Comparison of ENCODE assay signal across 8 mouse cellular contexts in genomic region chr1:119525004-119525444, GRCm38 (mm10). TPM values are rescaled to one million over a fixed set of nuclear protein-coding genes. Genes with fewer than 3 reads are reported as not detected.
A peak's percentile ranks its signal among the peaks of the same experiment; 100 is the strongest.
DNase-seq lines count a peak whose midpoint lies in the region; ATAC-seq and TF ChIP-seq lines count a peak whose summit lies in the region.

No protein-coding gene starts in this region.

- H3K4me2 ChIP-seq in forebrain, embryonic 15.5 days (replicated peaks) = peak overlapping the region; percentile 92
- peak overlapping the region; percentile 78 for H3K4me2 ChIP-seq in intestine, embryonic 15.5 days (replicated peaks)
- peak overlapping the region; percentile 89 for H3K4me2 ChIP-seq in liver, embryonic 14.5 days (ENCODE audit: low read depth)
- peak overlapping the region; percentile 92 for H3K4me2 ChIP-seq in stomach, postnatal 0 days (replicated peaks; ENCODE audit: low read depth)

- no peaks in the 10 kb centered on the region for H3K27me3 ChIP-seq in cerebellum, adult 2 months (ENCODE audit: control insufficient read depth, insufficient read depth, low read length)
- H3K27me3 ChIP-seq in G1E (ENCODE audit: insufficient read depth, low read length) = no peaks in the 10 kb centered on the region
- no peaks in the 10 kb centered on the region for H3K27me3 ChIP-seq in forebrain, embryonic 15.5 days
- H3K27me3 ChIP-seq in intestine, embryonic 15.5 days (replicated peaks) = no peaks in the 10 kb centered on the region
- H3K27me3 ChIP-seq in liver, embryonic 14.5 days (ENCODE audit: control insufficient read depth, insufficient read depth, low read length) = no peaks in the 10 kb centered on the region
- no peaks in the 10 kb centered on the region for H3K27me3 ChIP-seq in stomach, postnatal 0 days (ENCODE audit: control insufficient read depth, insufficient read depth, low read length)

- peak; percentile 31 to 35 for DNase-seq in cerebellum, adult 2 months
- DNase-seq in cerebellum, adult 11 months = no peak
- DNase-seq in G1E (ENCODE audit: low spot score) = peak; percentile 58
- no peak for DNase-seq in liver, embryonic 14.5 days (ENCODE audit: low read depth in 3 of 3, low spot score in 3 of 3)
- DNase-seq in stomach, postnatal 0 days (ENCODE audit: low spot score) = no peak
- DNase-seq in ovary, postnatal 36 days (ENCODE audit: low spot score) = no peak

- peak overlapping the region; percentile 69 for H3K4me3 ChIP-seq in cerebellum, adult 2 months (replicated peaks; ENCODE audit: insufficient read depth, low read depth, low read length)
- peak overlapping the region; percentile 80; the same call in 1 of the 2 replicates for H3K4me3 ChIP-seq in G1E (ENCODE audit: low read depth, low read length)
- H3K4me3 ChIP-seq in forebrain, embryonic 15.5 days = peak overlapping the region; percentile 80
- peak overlapping the region; percentile 71; the same call in 1 of the 2 replicates for H3K4me3 ChIP-seq in intestine, embryonic 15.5 days (replicated peaks)
- H3K4me3 ChIP-seq in liver, embryonic 14.5 days (ENCODE audit: insufficient read depth in 1 of 2, low read depth in 2 of 2, low read length in 2 of 2) = peak overlapping the region in 1 of 2 experiments; percentile 74; a peak in 2 of 4 replicates
- peak overlapping the region; percentile 67 for H3K4me3 ChIP-seq in stomach, postnatal 0 days (ENCODE audit: low read depth, low read length)

- ATAC-seq in G1E (ENCODE audit: extremely low read depth, insufficient number of reproducible peaks, low FRiP score, poor library complexity, severe bottlenecking) = no peak
- no peak for ATAC-seq in forebrain, embryonic 15.5 days (replicated peaks)
- ATAC-seq in intestine, embryonic 15.5 days = no peak
- no peak for ATAC-seq in liver, embryonic 14.5 days (ENCODE audit: insufficient read depth)
- ATAC-seq in stomach, postnatal 0 days (ENCODE audit: low FRiP score, low TSS enrichment) = no peak

- H3K9ac ChIP-seq in forebrain, embryonic 15.5 days (replicated peaks) = peak overlapping the region; percentile 86; the same call in 1 of the 2 replicates
- H3K9ac ChIP-seq in intestine, embryonic 15.5 days = peak overlapping the region; percentile 79; the same call in 1 of the 2 replicates
- peak overlapping the region; percentile 72 for H3K9ac ChIP-seq in liver, embryonic 14.5 days (replicated peaks)
- H3K9ac ChIP-seq in stomach, postnatal 0 days (ENCODE audit: low read length) = peak overlapping the region; percentile 79

- 9% methylated on average over 5 of the region's 5 CpGs for WGBS in cerebellum, adult 2 months
- WGBS in forebrain, embryonic 15.5 days = 2% methylated on average over 5 of the region's 5 CpGs
- WGBS in intestine, embryonic 15.5 days = 30% methylated on average over 5 of the region's 5 CpGs
- WGBS in liver, embryonic 14.5 days (ENCODE audit: insufficient replicate concordance) = 17% methylated on average over 5 of the region's 5 CpGs
- 11% methylated on average over 5 of the region's 5 CpGs for WGBS in stomach, postnatal 0 days

- no peak overlapping the region for H3K27ac ChIP-seq in cerebellum, adult 2 months (ENCODE audit: insufficient read depth, low read length)
- 0 out of 2 replicates have a peak overlapping the region, but pooled peaks have one; percentile 84 for H3K27ac ChIP-seq in forebrain, embryonic 15.5 days (replicated peaks)
- 0 out of 2 replicates have a peak overlapping the region, but pooled peaks have one; percentile 85 for H3K27ac ChIP-seq in intestine, embryonic 15.5 days
- H3K27ac ChIP-seq in liver, embryonic 14.5 days = no peak overlapping the region
- H3K27ac ChIP-seq in stomach, postnatal 0 days (replicated peaks) = no peak overlapping the region; the same call in 1 of the 2 replicates

- TF ChIP-seq POLR2A in cerebellum, adult 2 months (IDR thresholded peaks at IDR 0.05; ENCODE audit: borderline replicate concordance, insufficient read depth, low read length) = no peak

- no peak for TF ChIP-seq EP300 in liver, embryonic 14.5 days (IDR thresholded peaks at IDR 0.05; ENCODE audit: low read depth)
- no peak for TF ChIP-seq EP300 in stomach, postnatal 0 days (optimal IDR thresholded peaks at IDR 0.05)

- H3K36me3 ChIP-seq in G1E (replicated peaks) = peaks cover 71% of the 10 kb centered on the region
- peaks cover 20% of the 10 kb centered on the region for H3K36me3 ChIP-seq in forebrain, embryonic 15.5 days
- H3K36me3 ChIP-seq in intestine, embryonic 15.5 days = peaks cover 22% of the 10 kb centered on the region
- peaks cover 6% of the 10 kb centered on the region for H3K36me3 ChIP-seq in liver, embryonic 14.5 days (replicated peaks; ENCODE audit: control insufficient read depth, insufficient read depth, low read depth)
- H3K36me3 ChIP-seq in stomach, postnatal 0 days (ENCODE audit: control insufficient read depth, insufficient read depth, low read length) = no peaks in the 10 kb centered on the region

- peaks cover 19% of the 10 kb centered on the region for H3K9me3 ChIP-seq in G1E (replicated peaks)
- no peaks in the 10 kb centered on the region for H3K9me3 ChIP-seq in forebrain, embryonic 15.5 days
- H3K9me3 ChIP-seq in intestine, embryonic 15.5 days = no peaks in the 10 kb centered on the region
- no peaks in the 10 kb centered on the region for H3K9me3 ChIP-seq in liver, embryonic 14.5 days (ENCODE audit: control insufficient read depth, low read length)
- no peaks in the 10 kb centered on the region for H3K9me3 ChIP-seq in stomach, postnatal 0 days (ENCODE audit: control insufficient read depth, low read length)

- TF ChIP-seq CTCF in cerebellum, adult 2 months (IDR thresholded peaks at IDR 0.05; ENCODE audit: borderline replicate concordance, insufficient read depth, low read depth, low read length) = no peak
- no peak for TF ChIP-seq CTCF in G1E (IDR thresholded peaks at IDR 0.05; ENCODE audit: low read depth, low read length)
- no peak for TF ChIP-seq CTCF in liver, embryonic 14.5 days (IDR thresholded peaks at IDR 0.05; ENCODE audit: low read depth)
- peak; percentile 33 for TF ChIP-seq CTCF in stomach, postnatal 0 days (IDR thresholded peaks at IDR 0.05; ENCODE audit: low read depth)

- peaks cover 12% of the 10 kb centered on the region; the same call in 1 of the 2 replicates for H3K4me1 ChIP-seq in cerebellum, adult 2 months (ENCODE audit: control insufficient read depth, insufficient read depth, low read length)
- H3K4me1 ChIP-seq in G1E (ENCODE audit: insufficient read depth, low read depth, low read length) = peaks cover 58% of the 10 kb centered on the region
- H3K4me1 ChIP-seq in forebrain, embryonic 15.5 days = peaks cover 27% of the 10 kb centered on the region
- H3K4me1 ChIP-seq in intestine, embryonic 15.5 days (replicated peaks) = peaks cover 22% of the 10 kb centered on the region
- peaks cover 4 to 26% of the 10 kb centered on the region in 2 experiments for H3K4me1 ChIP-seq in liver, embryonic 14.5 days (replicated peaks; ENCODE audit: control insufficient read depth in 2 of 2, insufficient read depth in 2 of 2, low read length in 1 of 2)
- peaks cover 9% of the 10 kb centered on the region for H3K4me1 ChIP-seq in stomach, postnatal 0 days (replicated peaks; ENCODE audit: control insufficient read depth, insufficient read depth)

RNA-seq across cellular contexts. Expression of gene Tmem185b, which starts 0.9 kb away (rescaled TPM):
- 13.0 TPM in 2 replicates for polyA plus RNA-seq in cerebellum, adult 2 months (2012; rRNA removed)
- 17.5 and 27.7 TPM in 2 replicates for total RNA-seq in G1E (2014; fragmentation: Nextera tagmentation)
- 33.8 and 35.9 TPM in 2 replicates for total RNA-seq in G1E (2017)
- polyA plus RNA-seq in G1E (2012) = 58.0 and 72.1 TPM in 2 replicates
- polyA plus RNA-seq in forebrain, embryonic 15.5 days (2015; fragmentation: Nextera tagmentation; extraction: Ambion mirVana) = 18.8 and 21.3 TPM in 2 replicates
- polyA plus RNA-seq in intestine, embryonic 15.5 days (2015; fragmentation: Nextera tagmentation; extraction: Ambion mirVana) = 24.0 and 25.7 TPM in 2 replicates
- polyA plus RNA-seq in liver, embryonic 14.5 days (2012; rRNA removed) = 6.0 and 7.0 TPM in 2 replicates
- 5.9 and 8.2 TPM in 2 replicates for polyA plus RNA-seq in liver, embryonic 14.5 days (2014; fragmentation: Nextera tagmentation; extraction: Ambion mirVana)
- polyA plus RNA-seq in stomach, postnatal 0 days (2015; fragmentation: Nextera tagmentation; extraction: Ambion mirVana) = 12.6 and 13.2 TPM in 2 replicates

RNA-seq across cellular contexts. Expression of gene Ralb, which starts 20.4 kb away (rescaled TPM):
- polyA plus RNA-seq in cerebellum, adult 2 months (2012; rRNA removed) = 24.5 and 25.1 TPM in 2 replicates
- 37.4 and 39.9 TPM in 2 replicates for total RNA-seq in G1E (2014; fragmentation: Nextera tagmentation)
- 91.8 and 97.4 TPM in 2 replicates for total RNA-seq in G1E (2017)
- 51.5 and 60.5 TPM in 2 replicates for polyA plus RNA-seq in G1E (2012)
- 50.5 and 50.9 TPM in 2 replicates for polyA plus RNA-seq in forebrain, embryonic 15.5 days (2015; fragmentation: Nextera tagmentation; extraction: Ambion mirVana)
- 172 and 179 TPM in 2 replicates for polyA plus RNA-seq in intestine, embryonic 15.5 days (2015; fragmentation: Nextera tagmentation; extraction: Ambion mirVana)
- 8.7 and 11.6 TPM in 2 replicates for polyA plus RNA-seq in liver, embryonic 14.5 days (2012; rRNA removed)
- polyA plus RNA-seq in liver, embryonic 14.5 days (2014; fragmentation: Nextera tagmentation; extraction: Ambion mirVana) = 25.7 and 26.0 TPM in 2 replicates
- 102 TPM in 2 replicates for polyA plus RNA-seq in stomach, postnatal 0 days (2015; fragmentation: Nextera tagmentation; extraction: Ambion mirVana)

Comparison
In these comparisons a context has a peak if more than half of its experiments do, and no peak if none do; other contexts are left out.
1. DNase-seq: peak in cerebellum, adult 2 months (2 of 2) and G1E (single experiment); none in cerebellum, adult 11 months (single experiment), liver, embryonic 14.5 days (0 of 3), stomach, postnatal 0 days (single experiment) and ovary, postnatal 36 days (single experiment).
2. H3K27ac ChIP-seq: peak in forebrain, embryonic 15.5 days (single experiment) and intestine, embryonic 15.5 days (single experiment); none in cerebellum, adult 2 months (single experiment), liver, embryonic 14.5 days (single experiment) and stomach, postnatal 0 days (single experiment).
3. Peak in every context shown above with its lines, with median percentiles within 50 percentile points of each other: H3K4me2 ChIP-seq and H3K9ac ChIP-seq.